Mouse (Mus musculus): ENCODE data around the gene Nfkbiz. TPM values are rescaled to one million over a fixed set of nuclear protein-coding genes. Genes with fewer than 3 reads are reported as not detected.
"Not testable (repeated sequence)": the region's sequence is repeated elsewhere in the genome, so short reads cannot be mapped to it uniquely, and the experiment has no call there.

Gene Nfkbiz
- polyA plus RNA-seq, 2 experiments: 1.7 to 2.4 TPM

DNA sequence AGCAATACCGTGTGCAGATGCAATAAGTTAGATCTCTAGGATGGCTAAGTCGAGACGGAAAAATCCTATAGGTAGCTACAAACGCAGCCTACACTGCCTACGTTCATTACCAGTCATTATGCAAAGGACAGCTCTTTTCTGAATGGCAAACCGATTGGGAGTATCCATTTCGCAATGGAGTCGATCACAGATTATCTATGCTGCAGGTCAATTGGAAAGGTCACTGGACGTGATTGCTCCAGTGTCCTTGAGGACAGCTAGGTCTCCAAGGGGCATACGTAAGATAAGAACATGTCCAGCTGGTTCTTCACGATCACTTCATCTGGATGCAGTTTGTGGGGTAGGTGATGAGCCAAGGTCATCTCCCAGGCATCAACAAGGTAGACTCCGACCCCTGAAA lies 5.2 kb upstream of the Nfkbiz start:
- WGBS (ENCODE audit: insufficient replicate concordance): 78% methylated on average over 12 of the region's 12 CpGs

DNA sequence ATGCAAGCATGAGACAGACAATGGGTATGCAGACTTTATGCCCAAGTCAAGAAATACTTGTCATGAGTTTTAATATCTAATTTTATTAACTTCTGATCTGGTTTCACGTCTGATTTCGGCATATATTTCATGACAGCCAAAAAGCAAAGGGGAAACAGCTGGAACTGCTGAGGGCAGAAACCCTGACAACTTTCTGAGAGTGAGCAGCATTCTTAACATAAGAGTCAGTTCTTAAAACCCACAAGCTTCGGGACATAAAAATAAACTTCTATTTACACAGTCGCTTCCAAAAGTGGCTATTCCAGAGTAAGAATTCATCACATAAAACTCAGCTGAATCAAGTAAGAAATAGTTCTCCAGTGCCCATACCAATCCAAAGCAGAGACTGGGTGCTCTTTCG lies 4.4 kb upstream of the Nfkbiz start:
- TF ChIP-seq EP300 (IDR thresholded peaks at IDR 0.05; ENCODE audit: low read depth) (no peak), CTCF (IDR thresholded peaks at IDR 0.05; ENCODE audit: low read depth) (no peak)
- no peak overlapping the region for H3K9ac ChIP-seq (replicated peaks)
- no peak for DNase-seq (ENCODE audit: low read depth in 3 of 3, low spot score in 3 of 3)
- H3K9me3 ChIP-seq (ENCODE audit: control insufficient read depth, low read length): no peaks in the 10 kb centered on the region
- H3K36me3 ChIP-seq (replicated peaks; ENCODE audit: control insufficient read depth, insufficient read depth, low read depth): no peaks in the 10 kb centered on the region
- H3K4me3 ChIP-seq (ENCODE audit: insufficient read depth in 1 of 2, low read depth in 2 of 2, low read length in 2 of 2): no peak overlapping the region
- ATAC-seq (ENCODE audit: insufficient read depth): no peak
- WGBS (ENCODE audit: insufficient replicate concordance): 71% methylated on average over 5 of the region's 5 CpGs
- no peak overlapping the region for H3K4me2 ChIP-seq (ENCODE audit: low read depth)
- H3K4me1 ChIP-seq (replicated peaks; ENCODE audit: control insufficient read depth in 2 of 2, insufficient read depth in 2 of 2, low read length in 1 of 2): peaks cover 0 to 5% of the 10 kb centered on the region in 2 experiments; a peak in 2 of 4 replicates
- no peaks in the 10 kb centered on the region for H3K27me3 ChIP-seq (ENCODE audit: control insufficient read depth, insufficient read depth, low read length)
- H3K27ac ChIP-seq: no peak overlapping the region

More for the DNA sequence above, 5.2 kb upstream of the Nfkbiz start:
- H3K4me2 ChIP-seq (ENCODE audit: low read depth): no peak overlapping the region
- TF ChIP-seq CTCF (IDR thresholded peaks at IDR 0.05; ENCODE audit: low read depth) (no peak), EP300 (IDR thresholded peaks at IDR 0.05; ENCODE audit: low read depth) (no peak)
- no peaks in the 10 kb centered on the region for H3K9me3 ChIP-seq (ENCODE audit: control insufficient read depth, low read length)
- H3K9ac ChIP-seq (replicated peaks): no peak overlapping the region
- H3K4me1 ChIP-seq (replicated peaks; ENCODE audit: control insufficient read depth in 2 of 2, insufficient read depth in 2 of 2, low read length in 1 of 2): peaks cover 0 to 4% of the 10 kb centered on the region in 2 experiments; a peak in 2 of 4 replicates
- ATAC-seq (ENCODE audit: insufficient read depth): no peak
- H3K4me3 ChIP-seq (ENCODE audit: insufficient read depth in 1 of 2, low read depth in 2 of 2, low read length in 2 of 2): no peak overlapping the region
- H3K27me3 ChIP-seq (ENCODE audit: control insufficient read depth, insufficient read depth, low read length): no peaks in the 10 kb centered on the region
- H3K27ac ChIP-seq: no peak overlapping the region
- no peak for DNase-seq (ENCODE audit: low read depth in 3 of 3, low spot score in 3 of 3)
- no peaks in the 10 kb centered on the region for H3K36me3 ChIP-seq (replicated peaks; ENCODE audit: control insufficient read depth, insufficient read depth, low read depth)

DNA sequence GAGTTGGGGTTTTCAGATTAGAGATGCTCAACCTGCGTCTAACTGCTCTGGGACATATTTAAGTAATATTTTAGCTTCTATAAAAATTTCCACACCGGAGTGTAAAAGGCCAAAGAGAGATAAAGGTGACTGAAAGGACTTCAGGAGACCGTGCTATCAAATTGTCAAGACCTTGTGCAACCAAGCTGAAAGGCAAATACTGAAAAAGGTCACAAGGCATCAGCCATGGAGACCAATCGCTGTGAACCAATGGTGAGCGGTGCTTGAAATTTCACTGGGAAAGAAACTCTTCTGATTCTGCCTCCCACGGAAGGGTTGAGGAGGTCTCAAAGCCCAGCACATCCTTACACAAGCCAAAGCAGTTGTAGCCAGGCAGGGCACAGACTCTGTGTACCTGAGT lies 2.8 kb upstream of the Nfkbiz start:
- DNase-seq (ENCODE audit: low read depth in 3 of 3, low spot score in 3 of 3): no peak

DNA sequence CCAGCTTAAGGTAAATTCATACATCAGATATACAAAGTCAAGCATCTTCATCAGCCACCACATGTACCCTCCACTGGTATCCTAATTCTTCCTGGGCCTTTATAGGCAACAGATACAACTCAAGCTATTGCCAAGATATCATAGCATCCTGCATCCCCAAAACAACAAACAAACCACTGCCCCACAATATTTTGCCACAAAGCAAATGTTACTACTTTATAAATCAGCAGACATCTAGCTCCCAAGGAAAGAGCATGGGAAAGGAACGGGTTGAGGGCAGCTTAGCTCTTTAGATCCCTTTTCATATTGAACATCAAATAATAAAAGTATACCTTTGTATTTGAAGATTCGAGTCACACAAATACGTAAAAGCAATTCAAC lies 580 bp downstream of the Nfkbiz start:
- peaks cover 0 to 11% of the 10 kb centered on the region in 2 experiments; a peak in 2 of 4 replicates for H3K4me1 ChIP-seq (replicated peaks; ENCODE audit: control insufficient read depth in 2 of 2, insufficient read depth in 2 of 2, low read length in 1 of 2)
- peak overlapping the region; percentile 78 for H3K4me2 ChIP-seq (ENCODE audit: low read depth)
- peak overlapping the region; percentile 51; the same call in 1 of the 2 replicates for H3K27ac ChIP-seq
- DNase-seq (ENCODE audit: low read depth in 3 of 3, low spot score in 3 of 3) (no peak), ATAC-seq (ENCODE audit: insufficient read depth) (no peak)
- WGBS (ENCODE audit: insufficient replicate concordance): 6% methylated on average over 3 of the region's 3 CpGs
- no peaks in the 10 kb centered on the region for H3K9me3 ChIP-seq (ENCODE audit: control insufficient read depth, low read length)
- TF ChIP-seq CTCF (IDR thresholded peaks at IDR 0.05; ENCODE audit: low read depth): no peak
- no peak for TF ChIP-seq EP300 (IDR thresholded peaks at IDR 0.05; ENCODE audit: low read depth)
- peak overlapping the region; percentile 75 for H3K9ac ChIP-seq (replicated peaks)
- peak overlapping the region; percentile 60 to 72 for H3K4me3 ChIP-seq (ENCODE audit: insufficient read depth in 1 of 2, low read depth in 2 of 2, low read length in 2 of 2)
- no peaks in the 10 kb centered on the region for H3K27me3 ChIP-seq (ENCODE audit: control insufficient read depth, insufficient read depth, low read length)
- no peaks in the 10 kb centered on the region for H3K36me3 ChIP-seq (replicated peaks; ENCODE audit: control insufficient read depth, insufficient read depth, low read depth)

More for the DNA sequence above, 2.8 kb upstream of the Nfkbiz start:
- no peak overlapping the region for H3K4me2 ChIP-seq (ENCODE audit: low read depth)
- H3K27me3 ChIP-seq (ENCODE audit: control insufficient read depth, insufficient read depth, low read length): no peaks in the 10 kb centered on the region
- no peak overlapping the region for H3K9ac ChIP-seq (replicated peaks)
- H3K4me1 ChIP-seq (replicated peaks; ENCODE audit: control insufficient read depth in 2 of 2, insufficient read depth in 2 of 2, low read length in 1 of 2): peaks cover 0 to 10% of the 10 kb centered on the region in 2 experiments; a peak in 2 of 4 replicates
- no peak for TF ChIP-seq EP300 (IDR thresholded peaks at IDR 0.05; ENCODE audit: low read depth)
- no peak for TF ChIP-seq CTCF (IDR thresholded peaks at IDR 0.05; ENCODE audit: low read depth)
- no peaks in the 10 kb centered on the region for H3K36me3 ChIP-seq (replicated peaks; ENCODE audit: control insufficient read depth, insufficient read depth, low read depth)
- ATAC-seq (ENCODE audit: insufficient read depth): no peak
- no peak overlapping the region for H3K4me3 ChIP-seq (ENCODE audit: insufficient read depth in 1 of 2, low read depth in 2 of 2, low read length in 2 of 2)
- WGBS (ENCODE audit: insufficient replicate concordance): 75% methylated on average over 6 of the region's 6 CpGs
- no peak overlapping the region for H3K27ac ChIP-seq
- H3K9me3 ChIP-seq (ENCODE audit: control insufficient read depth, low read length): no peaks in the 10 kb centered on the region

DNA sequence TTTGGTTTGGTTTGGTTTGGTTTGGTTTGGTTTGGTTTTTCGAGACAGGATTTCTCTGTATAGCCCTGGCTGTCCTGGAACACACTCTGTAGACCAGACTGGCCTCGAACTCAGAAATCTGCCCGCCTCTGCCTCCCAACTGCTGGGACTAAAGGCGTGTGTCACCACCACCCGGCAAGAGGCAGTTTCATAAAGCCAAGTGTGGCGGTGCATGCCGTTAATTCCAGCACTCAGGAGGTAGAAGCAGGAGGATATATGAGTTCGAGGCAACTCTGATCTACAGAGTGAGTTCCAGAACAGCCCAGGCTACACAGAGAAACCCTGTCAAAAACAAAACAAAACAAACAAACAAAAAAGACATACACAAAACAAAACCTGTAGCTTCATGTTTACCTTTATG lies 1.0 kb downstream of the Nfkbiz start:
- ATAC-seq (ENCODE audit: insufficient read depth); DNase-seq (ENCODE audit: low read depth in 3 of 3, low spot score in 3 of 3); H3K4me3 ChIP-seq (ENCODE audit: insufficient read depth in 1 of 2, low read depth in 2 of 2, low read length in 2 of 2); H3K36me3 ChIP-seq (replicated peaks; ENCODE audit: control insufficient read depth, insufficient read depth, low read depth); H3K27ac ChIP-seq; H3K9me3 ChIP-seq (ENCODE audit: control insufficient read depth, low read length); H3K27me3 ChIP-seq (ENCODE audit: control insufficient read depth, insufficient read depth, low read length); H3K9ac ChIP-seq (replicated peaks): not testable (repeated sequence)
- Histone ChIP-seq H3K4me1 (replicated peaks; ENCODE audit: control insufficient read depth in 2 of 2, insufficient read depth in 2 of 2, low read length in 1 of 2) (peaks cover 0 to 11% of the 10 kb centered on the region in 2 experiments; a peak in 2 of 4 replicates), H3K4me2 (ENCODE audit: low read depth) (peak overlapping the region; percentile 78)
- 65% methylated on average over 8 of the region's 8 CpGs for WGBS (ENCODE audit: insufficient replicate concordance)

All from liver, embryonic 14.5 days (tissue).